Mouse (Mus musculus): Measurements from ENCODE around the gene Pitx2.

GRCm38 (mm10) chr3:129151096-129151685 lies 48.5 kb upstream of the Pitx2 start:
- TF ChIP-seq CTCF (IDR thresholded peaks at IDR 0.05; ENCODE audit: borderline replicate concordance, extremely low read depth, insufficient read depth, insufficient read length) = no peak
- TF ChIP-seq POLR2A (IDR thresholded peaks at IDR 0.05; ENCODE audit: borderline replicate concordance, extremely low read depth, insufficient read depth, insufficient read length, poor library complexity, severe bottlenecking) = no peak

Measured in brain, embryonic 14.5 days (tissue).